Mouse (Mus musculus) midbrain, embryonic 12.5 days (tissue): ENCODE data around the gene Slc1a6. TPM values are rescaled to one million over a fixed set of nuclear protein-coding genes. Genes with fewer than 3 reads are reported as not detected.

Source experiments
- ATAC-seq: fragments of 200-750 bp; cut with Nextera tagmentation; 2 replicates; pipeline ENCODE4 v1.8.0; 2017; ENCODE audit warnings: low read depth, moderate TSS enrichment, moderate library complexity; ENCODE audit not compliant: low FRiP score
- H3K27ac ChIP-seq: fragments of 300-500 bp; sonication (generic); replicated peaks from 2 replicates; pipeline ENCODE4 v1.5.1; 2016; ENCODE audit warnings: mild to moderate bottlenecking
- H3K27me3 ChIP-seq: fragments of 300-500 bp; sonication (generic); 2 replicates; pipeline ENCODE4 v1.6.1; 2016; ENCODE audit warnings: mild to moderate bottlenecking
- H3K36me3 ChIP-seq: fragments of 300-500 bp; sonication (generic); 2 replicates; pipeline ENCODE4 v1.6.1; 2016
- H3K4me1 ChIP-seq: fragments of 300-500 bp; sonication (generic); 2 replicates; pipeline ENCODE4 v1.6.1; 2016
- H3K4me2 ChIP-seq: fragments of 300-500 bp; sonication (generic); replicated peaks from 2 replicates; pipeline ENCODE4 v1.6.1; 2016; ENCODE audit warnings: mild to moderate bottlenecking, moderate library complexity
- H3K4me3 ChIP-seq: fragments of 300-500 bp; sonication (generic); 2 replicates; pipeline ENCODE4 v1.5.1; 2016; ENCODE audit warnings: mild to moderate bottlenecking
- H3K9ac ChIP-seq: fragments of 300-500 bp; sonication (generic); replicated peaks from 2 replicates; pipeline ENCODE4 v1.6.1; 2016; ENCODE audit warnings: mild to moderate bottlenecking, moderate library complexity
- H3K9me3 ChIP-seq: fragments of 300-500 bp; sonication (generic); 2 replicates; pipeline ENCODE4 v1.6.1; 2016; ENCODE audit warnings: mild to moderate bottlenecking
- WGBS: fragments of 180-500 bp; shearing (Covaris S2); methylation state at CpG from one replicate; pipeline ENCODE4 v1.1.7; 2016; 5-methylcytosine and 5-hydroxymethylcytosine counted together
- polyA plus RNA-seq: library from polyadenylated mRNA; unstranded; fragments of >200 nt; fragmentation: Nextera tagmentation; extraction: Ambion mirVana; gene quantifications from 2 replicates; pipeline ENCODE4 v1.2.1, GENCODE M21; 2016

Slc1a6 gene
- polyA plus RNA-seq: 1.8 and 2.4 TPM in 2 replicates

DNA sequence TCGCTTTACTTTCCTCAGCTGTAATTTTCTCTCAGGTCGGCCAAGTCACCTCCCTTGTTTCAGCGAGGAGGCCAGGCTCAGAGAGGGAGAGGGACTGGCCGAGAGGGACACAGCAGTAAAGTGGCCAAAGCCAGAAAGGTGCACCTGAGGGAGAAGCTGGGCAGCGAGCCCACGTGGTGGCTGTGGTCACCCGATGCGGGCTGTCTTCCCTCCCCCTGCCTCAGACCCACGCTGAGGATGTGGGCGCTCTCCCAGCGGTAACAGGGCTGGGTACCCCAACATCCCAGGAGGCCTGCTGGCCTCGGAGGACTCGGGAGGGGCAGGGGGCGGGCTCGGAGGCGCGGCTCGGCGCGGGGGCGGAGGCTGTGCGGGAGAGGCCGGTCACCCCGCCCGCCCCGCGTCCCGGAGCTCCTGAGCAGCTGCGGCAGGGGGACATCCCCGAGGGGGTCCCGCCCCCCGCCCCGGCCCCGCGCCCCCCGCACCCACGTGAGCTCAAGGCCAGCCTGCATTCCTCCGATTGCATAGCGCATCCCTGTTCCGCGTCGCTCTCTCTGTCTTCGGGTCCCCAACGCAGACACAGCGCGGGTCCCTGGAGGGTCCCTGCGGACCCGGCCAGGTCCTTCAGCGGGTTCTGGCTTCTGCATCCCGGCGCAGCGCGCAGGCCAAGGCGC lies at the start of gene Slc1a6:
Slc1a6 (plus strand) TSS at position 516 of the 671 bp plus-strand sequence.
- Histone ChIP-seq H3K27me3 (peaks cover 14% of the 10 kb centered on the region), H3K4me2 (peak within 1 kb of the TSS; percentile 98), H3K4me1 (peaks cover 7% of the 10 kb centered on the region; the same call in 1 of the 2 replicates), H3K9me3 (no peaks in the 10 kb centered on the region), H3K9ac (peak within 1 kb of the TSS; percentile 68), H3K27ac (no peak within 1 kb of the TSS), H3K4me3 (peak within 1 kb of the TSS; percentile 68), H3K36me3 (no peaks in the 10 kb centered on the region)
- 1% methylated on average over 52 of the region's 54 CpGs for WGBS
- peak; percentile 69 for ATAC-seq

DNA sequence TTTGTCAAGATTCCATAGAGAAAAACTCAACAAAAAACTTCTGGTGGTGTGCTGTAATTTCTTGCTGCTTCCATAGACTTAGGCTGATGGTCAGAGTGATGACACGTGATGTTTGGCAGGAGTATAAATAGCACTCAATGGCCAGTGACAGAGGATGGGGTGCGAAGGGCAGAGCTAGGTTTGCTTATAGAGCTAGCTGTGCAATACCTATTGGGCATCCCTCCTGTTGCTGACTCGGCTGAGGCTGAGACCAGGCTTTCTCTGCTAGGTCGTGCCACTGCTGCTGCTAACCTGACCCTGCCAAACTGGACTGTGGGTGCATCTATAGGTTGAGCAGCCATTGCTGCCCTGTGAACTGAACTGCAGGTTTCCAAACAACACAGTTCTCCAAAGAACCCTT lies 40.5 kb upstream of the Slc1a6 start:
- no peaks in the 10 kb centered on the region for H3K9me3 ChIP-seq
- H3K27ac ChIP-seq: no peak overlapping the region
- H3K4me1 ChIP-seq: no peaks in the 10 kb centered on the region
- no peak overlapping the region for H3K4me2 ChIP-seq
- H3K27me3 ChIP-seq: no peaks in the 10 kb centered on the region
- H3K4me3 ChIP-seq: no peak overlapping the region
- H3K9ac ChIP-seq: no peak overlapping the region
- WGBS: 71% methylated on average over 4 of the region's 4 CpGs
- no peak for ATAC-seq
- no peaks in the 10 kb centered on the region for H3K36me3 ChIP-seq

DNA sequence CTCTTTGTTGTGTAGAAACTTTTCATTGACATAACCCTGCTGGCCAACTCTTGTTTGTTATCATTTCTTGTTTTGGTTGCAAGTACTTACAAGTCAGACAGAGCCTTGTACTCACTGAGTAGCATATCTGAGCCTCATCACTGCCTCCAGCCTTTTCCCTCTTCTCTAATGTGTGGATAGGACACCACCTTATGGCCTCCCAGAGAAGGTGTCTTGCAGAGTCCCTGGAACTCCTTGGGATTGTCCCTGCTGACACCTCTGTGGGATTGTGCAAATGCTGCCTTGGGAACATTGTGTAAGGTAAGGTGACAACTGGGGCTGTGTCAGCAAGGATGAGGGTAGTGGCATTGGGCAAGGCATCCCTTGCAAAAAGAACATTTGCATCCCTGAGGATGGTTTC lies 36.6 kb upstream of the Slc1a6 start:
- Histone ChIP-seq H3K4me2 (no peak overlapping the region), H3K36me3 (no peaks in the 10 kb centered on the region), H3K9ac (no peak overlapping the region), H3K4me3 (no peak overlapping the region), H3K4me1 (no peaks in the 10 kb centered on the region), H3K9me3 (no peaks in the 10 kb centered on the region), H3K27me3 (peaks cover 14% of the 10 kb centered on the region; the same call in 1 of the 2 replicates), H3K27ac (no peak overlapping the region)
- ATAC-seq: no peak

DNA sequence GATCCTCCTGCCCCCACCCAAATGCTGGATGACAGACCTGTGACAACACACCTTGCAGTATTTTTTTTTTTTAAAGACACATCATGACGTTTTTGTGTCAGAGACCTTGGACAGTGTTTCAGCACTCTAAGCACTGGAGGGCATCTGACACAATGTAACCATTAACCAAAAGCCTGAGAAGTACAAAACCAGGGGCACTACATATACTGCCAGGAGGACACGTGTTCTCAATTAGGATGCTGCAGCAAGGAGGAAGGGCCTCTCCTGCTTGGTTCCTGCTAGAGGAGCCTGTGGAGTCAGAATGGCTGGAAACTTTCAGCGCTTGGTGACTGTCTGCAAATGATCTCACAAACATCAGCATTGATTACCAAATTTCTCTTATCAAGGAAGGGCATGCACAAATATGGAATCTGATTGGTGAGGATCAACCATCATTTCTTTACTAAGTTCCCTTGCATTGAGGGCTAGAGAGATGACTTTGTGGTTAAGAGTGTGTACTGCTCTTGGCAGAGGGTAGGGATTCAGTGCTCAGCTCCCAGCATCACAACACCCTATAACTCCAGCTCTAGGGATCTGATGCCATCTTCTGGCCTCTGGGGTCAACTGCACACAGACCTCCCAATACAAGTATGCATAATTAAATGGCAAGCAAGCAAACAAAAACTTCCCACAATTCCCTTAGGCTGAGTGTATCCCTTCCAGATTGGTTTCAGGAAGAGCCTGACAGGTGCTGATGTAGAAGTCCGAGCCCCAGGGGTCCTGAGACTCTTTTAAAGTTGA lies 34.7 kb upstream of the Slc1a6 start:
- Histone ChIP-seq H3K9ac (no peak overlapping the region), H3K27ac (no peak overlapping the region), H3K9me3 (no peaks in the 10 kb centered on the region), H3K36me3 (no peaks in the 10 kb centered on the region), H3K4me1 (no peaks in the 10 kb centered on the region), H3K27me3 (peaks cover 22% of the 10 kb centered on the region; the same call in 1 of the 2 replicates), H3K4me2 (no peak overlapping the region), H3K4me3 (no peak overlapping the region)
- ATAC-seq: no peak
- 58% methylated on average over 4 of the region's 4 CpGs for WGBS

DNA sequence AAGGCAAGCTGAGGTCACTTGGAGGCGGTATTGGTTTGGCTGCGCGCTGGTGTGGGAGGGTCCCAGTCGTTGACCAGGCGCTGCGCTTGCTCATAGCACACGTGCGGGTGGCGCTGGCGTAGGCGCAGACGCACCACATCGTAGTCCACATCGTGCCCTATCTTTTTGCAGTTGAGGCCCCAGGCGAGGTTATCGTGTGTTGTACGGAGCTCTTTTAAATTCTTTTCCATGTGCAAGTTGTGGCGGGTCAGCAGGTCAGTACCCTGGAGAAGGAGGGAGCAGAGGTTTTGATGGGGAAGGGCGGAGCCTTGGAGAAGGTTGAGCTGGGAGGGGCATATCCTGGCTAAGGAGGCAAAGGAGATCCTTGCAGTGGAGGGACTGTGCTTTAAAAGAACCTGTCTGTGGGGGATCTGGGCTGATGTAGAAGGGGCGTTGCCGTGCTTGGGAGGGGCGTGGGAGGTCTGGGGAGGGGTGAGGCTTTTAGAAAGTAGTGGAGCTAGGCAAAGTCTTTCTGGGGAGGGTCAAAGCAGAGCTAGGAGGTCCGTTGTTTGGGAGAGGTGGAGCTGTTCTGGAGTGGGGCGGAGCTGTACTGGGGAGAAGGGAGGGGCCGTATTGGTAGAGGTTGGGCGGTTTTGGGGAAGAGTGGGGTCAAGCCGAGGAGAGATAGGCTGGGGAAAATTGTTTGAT lies 33.1 kb upstream of the Slc1a6 start:
- Histone ChIP-seq H3K9ac (no peak overlapping the region), H3K36me3 (no peaks in the 10 kb centered on the region), H3K4me3 (peak overlapping the region; percentile 40), H3K4me1 (peaks cover 4% of the 10 kb centered on the region; the same call in 1 of the 2 replicates), H3K27ac (no peak overlapping the region), H3K27me3 (peaks cover 22% of the 10 kb centered on the region; the same call in 1 of the 2 replicates), H3K4me2 (peak overlapping the region; percentile 58), H3K9me3 (no peaks in the 10 kb centered on the region)
- 2% methylated on average over 27 of the region's 27 CpGs for WGBS
- peak; percentile 79 for ATAC-seq

DNA sequence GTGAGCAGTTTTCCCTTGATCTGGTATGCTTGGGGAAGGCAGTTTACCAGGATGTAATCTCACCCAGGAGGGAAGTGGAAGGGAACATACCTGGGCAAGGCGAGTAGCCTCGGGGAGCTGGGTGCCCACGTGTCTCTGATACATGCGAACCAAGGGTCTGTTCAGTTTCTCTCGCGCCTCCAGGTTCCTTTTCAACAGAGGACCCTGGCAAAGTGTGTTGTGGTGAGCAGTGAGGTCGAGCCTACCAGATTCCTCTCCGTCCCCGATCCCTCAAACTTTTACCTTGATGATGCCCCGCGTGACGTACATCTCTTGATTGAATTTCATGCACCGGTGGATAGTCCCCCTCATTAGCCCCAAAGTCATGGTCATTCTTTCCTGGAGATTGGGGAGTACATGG lies 32.1 kb upstream of the Slc1a6 start:
- 79% methylated on average over 13 of the region's 13 CpGs for WGBS
- H3K4me2 ChIP-seq: peak overlapping the region; percentile 58; the same call in 1 of the 2 replicates

DNA sequence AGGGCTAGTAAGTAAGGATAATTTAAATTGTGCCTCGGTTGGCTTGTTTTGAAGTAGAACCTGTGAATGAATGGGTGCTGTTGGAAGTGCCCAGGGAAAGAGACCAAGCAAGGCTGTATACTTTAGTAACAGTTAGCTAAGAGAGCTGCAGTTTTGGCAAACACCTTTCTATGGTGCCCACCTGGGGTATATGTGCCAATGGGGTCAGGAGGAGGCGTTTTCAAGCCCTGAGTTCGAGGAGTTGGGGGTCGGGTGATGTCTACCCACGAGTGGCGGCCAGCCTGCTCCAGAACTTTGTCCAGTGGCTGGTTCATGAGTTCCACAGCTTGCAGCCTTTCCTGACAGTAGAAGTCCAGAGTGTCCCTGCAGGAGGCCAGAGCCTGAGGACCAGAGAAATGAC lies 31.4 kb upstream of the Slc1a6 start:
- Histone ChIP-seq H3K4me1 (peaks cover 4% of the 10 kb centered on the region; the same call in 1 of the 2 replicates), H3K9me3 (no peaks in the 10 kb centered on the region), H3K27ac (no peak overlapping the region), H3K4me3 (no peak overlapping the region), H3K9ac (no peak overlapping the region), H3K27me3 (peaks cover 22% of the 10 kb centered on the region; the same call in 1 of the 2 replicates), H3K36me3 (no peaks in the 10 kb centered on the region), H3K4me2 (no peak overlapping the region)
- 89% methylated on average over 6 of the region's 6 CpGs for WGBS
- ATAC-seq: no peak

More for the DNA sequence above, 32.1 kb upstream of the Slc1a6 start:
- no peak for ATAC-seq
- no peaks in the 10 kb centered on the region for H3K36me3 ChIP-seq
- no peak overlapping the region for H3K27ac ChIP-seq
- H3K9me3 ChIP-seq: no peaks in the 10 kb centered on the region
- peaks cover 22% of the 10 kb centered on the region; the same call in 1 of the 2 replicates for H3K27me3 ChIP-seq
- no peak overlapping the region for H3K9ac ChIP-seq
- H3K4me3 ChIP-seq: no peak overlapping the region
- H3K4me1 ChIP-seq: peaks cover 4% of the 10 kb centered on the region; the same call in 1 of the 2 replicates

DNA sequence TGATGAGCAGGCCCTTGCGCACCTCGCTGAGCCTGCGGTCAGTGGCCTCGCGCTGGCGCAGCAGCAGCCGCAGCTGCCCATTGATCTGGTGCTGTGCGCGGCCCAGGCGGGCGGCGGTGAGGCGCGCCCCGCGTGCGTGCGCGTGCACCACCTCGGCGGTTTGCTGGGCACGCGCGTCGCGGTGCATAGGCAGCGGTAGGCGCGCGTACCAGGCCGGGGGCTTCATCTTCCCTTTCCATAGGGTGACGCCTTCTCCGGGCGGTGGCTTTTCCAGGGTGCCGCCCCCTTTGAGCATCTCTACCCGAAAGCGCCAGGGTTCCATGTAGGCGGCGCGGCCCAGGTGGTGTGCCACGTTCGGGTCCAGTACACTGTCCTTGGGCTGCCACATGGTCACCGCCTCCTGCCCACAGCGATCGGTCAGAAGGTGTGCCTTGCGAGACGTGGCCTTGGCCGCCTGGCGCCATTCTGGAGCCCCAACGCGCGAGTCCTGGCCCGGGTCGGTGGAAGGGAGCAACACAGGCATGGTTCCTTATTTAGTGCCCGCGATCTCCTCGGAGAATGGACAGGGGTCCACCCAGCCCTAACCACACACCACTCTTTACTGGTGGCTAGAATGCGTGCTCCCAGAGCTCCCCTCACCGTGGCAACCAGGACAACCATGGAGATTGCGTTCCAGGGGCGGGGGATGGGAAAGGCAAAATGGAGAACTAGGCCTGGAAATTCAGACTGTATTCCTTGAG lies 27.7 kb upstream of the Slc1a6 start, which contains the start of gene Ccdc105:
Ccdc105 (minus strand) TSS at position 614 of the 740 bp plus-strand sequence.
- WGBS: under 1% methylated on average over 61 of the region's 61 CpGs
- peak within 1 kb of the TSS; percentile 80 for H3K27ac ChIP-seq
- H3K9me3 ChIP-seq: no peaks in the 10 kb centered on the region
- peak within 1 kb of the TSS; percentile 80 for H3K4me2 ChIP-seq
- peak within 1 kb of the TSS; percentile 65 for H3K9ac ChIP-seq
- H3K4me1 ChIP-seq: peaks cover 4% of the 10 kb centered on the region; the same call in 1 of the 2 replicates
- H3K27me3 ChIP-seq: peaks cover 20% of the 10 kb centered on the region; the same call in 1 of the 2 replicates
- H3K4me3 ChIP-seq: peak within 1 kb of the TSS; percentile 55
- peak; percentile 93 for ATAC-seq
- no peaks in the 10 kb centered on the region for H3K36me3 ChIP-seq

DNA sequence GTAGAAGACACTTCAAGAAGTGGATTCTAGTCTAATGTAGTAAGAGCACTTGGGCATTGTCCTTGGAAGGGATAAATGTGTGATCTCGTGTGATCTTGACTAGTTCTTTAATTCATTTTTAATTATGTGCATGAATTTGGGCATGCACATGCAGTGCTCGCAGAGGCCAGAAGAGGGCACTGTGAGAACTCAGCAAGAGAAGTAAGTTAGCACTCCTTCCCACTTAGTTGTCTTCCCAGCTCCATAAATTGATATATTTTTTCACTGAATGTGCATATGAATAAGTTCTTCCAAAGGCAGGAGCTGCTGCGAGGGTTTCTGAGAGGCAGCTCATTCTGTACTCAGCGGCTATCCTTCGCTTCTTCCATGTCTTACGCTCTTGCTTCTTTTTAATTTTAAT lies 24.3 kb upstream of the Slc1a6 start:
- no peak for ATAC-seq
- H3K4me1 ChIP-seq: peaks cover 4% of the 10 kb centered on the region; the same call in 1 of the 2 replicates
- 33% methylated on average over 6 of the region's 6 CpGs for WGBS
- no peak overlapping the region for H3K4me2 ChIP-seq
- H3K36me3 ChIP-seq: no peaks in the 10 kb centered on the region
- H3K9me3 ChIP-seq: no peaks in the 10 kb centered on the region
- H3K27ac ChIP-seq: no peak overlapping the region
- H3K4me3 ChIP-seq: no peak overlapping the region
- H3K27me3 ChIP-seq: no peaks in the 10 kb centered on the region
- H3K9ac ChIP-seq: no peak overlapping the region

DNA sequence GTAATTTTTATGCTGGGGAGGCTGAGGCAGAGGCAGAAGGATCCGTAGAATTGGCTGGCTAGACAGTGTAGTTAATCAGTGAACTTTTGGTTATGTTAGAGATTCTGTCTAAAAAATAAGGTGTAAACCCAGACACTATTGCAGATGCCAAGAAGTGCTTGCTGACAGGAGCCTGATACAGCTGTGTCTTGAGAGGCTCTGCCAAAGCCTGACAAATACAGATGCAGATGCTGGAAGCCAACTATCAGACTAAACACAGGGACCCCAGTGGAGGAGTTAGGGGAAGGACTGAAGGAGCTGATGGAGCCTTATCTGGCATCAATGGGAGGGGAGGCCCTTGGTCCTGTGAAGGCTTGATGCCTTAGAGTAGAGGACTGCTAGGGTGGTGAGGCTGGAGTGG lies 14.7 kb upstream of the Slc1a6 start:
- ATAC-seq: no peak

DNA sequence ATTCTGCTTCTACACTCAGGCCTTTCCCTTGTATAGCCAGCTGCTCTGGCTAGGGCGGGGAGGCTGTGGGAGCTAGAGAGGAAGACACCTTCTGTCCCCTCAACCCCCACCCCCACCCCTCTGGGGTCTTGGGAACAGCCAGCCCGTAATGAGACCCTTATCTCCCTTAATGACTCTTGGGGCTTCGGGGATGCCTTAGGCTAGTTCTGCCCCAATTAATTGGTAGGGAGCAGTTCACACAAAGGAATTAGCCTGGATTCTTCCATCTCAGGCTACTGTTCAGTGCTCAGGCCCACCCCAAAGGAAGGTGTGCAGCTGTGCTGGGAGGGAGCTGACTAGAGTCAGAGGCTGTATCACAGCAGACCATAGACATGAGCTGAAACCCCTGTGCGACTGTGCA lies 4.5 kb upstream of the Slc1a6 start:
- 50% methylated on average over 4 of the region's 4 CpGs for WGBS
- no peaks in the 10 kb centered on the region for H3K36me3 ChIP-seq
- no peaks in the 10 kb centered on the region for H3K9me3 ChIP-seq
- H3K4me2 ChIP-seq: no peak overlapping the region
- H3K4me3 ChIP-seq: no peak overlapping the region
- peak; percentile 76 for ATAC-seq
- 0 out of 2 replicates have a peak overlapping the region, but pooled peaks have one; percentile 52 for H3K27ac ChIP-seq
- peaks cover 4% of the 10 kb centered on the region; the same call in 1 of the 2 replicates for H3K4me1 ChIP-seq
- H3K9ac ChIP-seq: no peak overlapping the region
- peaks cover 7% of the 10 kb centered on the region; the same call in 1 of the 2 replicates for H3K27me3 ChIP-seq

More for the DNA sequence above, 14.7 kb upstream of the Slc1a6 start:
- Histone ChIP-seq H3K4me3 (no peak overlapping the region), H3K9me3 (peaks cover 7% of the 10 kb centered on the region; the same call in 1 of the 2 replicates), H3K9ac (no peak overlapping the region), H3K4me2 (no peak overlapping the region), H3K36me3 (no peaks in the 10 kb centered on the region), H3K4me1 (no peaks in the 10 kb centered on the region), H3K27me3 (no peaks in the 10 kb centered on the region), H3K27ac (no peak overlapping the region)
- WGBS: 92% methylated on average over 1 of the region's 1 CpGs
